Mouse (Mus musculus) CH12.LX (cell line): ENCODE measurements around the gene Tnfsf13.

Experiments used
- CTCF ChIP-seq, 2 experiments: IDR thresholded peaks in 1 of 2; conservative IDR thresholded peaks in 1 of 2; 2 replicates each; pipeline ENCODE4 v1.5.1; 2011 to 2012; ENCODE audit warnings: low read depth in 2 of 2, low read length in 2 of 2, improper control_type of control experiment in 1 of 2, inconsistent platforms in 1 of 2, mild to moderate bottlenecking in 1 of 2, moderate library complexity in 1 of 2
- HCFC1 ChIP-seq: IDR thresholded peaks from 2 replicates; pipeline ENCODE4 v1.6.1; 2012; ENCODE audit warnings: low read depth, mild to moderate bottlenecking, inconsistent platforms, low read length, improper control_type of control experiment
- JUND ChIP-seq: conservative IDR thresholded peaks from 2 replicates; pipeline ENCODE4 v1.6.1; 2011; ENCODE audit warnings: low read depth, low read length, improper control_type of control experiment
- RAD21 ChIP-seq: IDR thresholded peaks from 2 replicates; pipeline ENCODE4 v1.6.1; 2011; ENCODE audit warnings: low read depth, mild to moderate bottlenecking, low read length, improper control_type of control experiment, moderate library complexity
- ZKSCAN1 ChIP-seq: IDR thresholded peaks from 2 replicates; pipeline ENCODE4 v1.6.1; 2012; ENCODE audit warnings: low read depth, inconsistent platforms, low read length, improper control_type of control experiment, borderline replicate concordance

GRCm38 (mm10) chr11:69655264-69656064 lies 30.1 kb downstream of the Tnfsf13 start, which contains the start of gene Sox15:
- TF ChIP-seq HCFC1 (no peak), ZKSCAN1 (no peak), JUND (no peak), CTCF (conservative IDR thresholded peaks at IDR 0.05 in 1 of 2, IDR thresholded peaks at IDR 0.05 in 1 of 2; ENCODE audit: low read depth in 2 of 2, low read length in 2 of 2) (peak; percentile 16 to 48; a peak in 2 of 4 replicates), RAD21 (peak; percentile 11)
